Mouse (Mus musculus) ES-E14 (cell line): ENCODE measurements around the gene Ap1b1.

ENCODE experiments used
- MAFK ChIP-seq: IDR thresholded peaks from 2 replicates; pipeline ENCODE4 v1.6.1; 2014; ENCODE audit warnings: mild to moderate bottlenecking, low read depth, low read length, inconsistent platforms; ENCODE audit not compliant: insufficient read depth
- ZC3H11A ChIP-seq: IDR thresholded peaks from 2 replicates; pipeline ENCODE4 v1.6.1; 2012; ENCODE audit warnings: low read depth, mild to moderate bottlenecking, inconsistent platforms, low read length, borderline replicate concordance
- ZNF384 ChIP-seq: IDR thresholded peaks from 2 replicates; pipeline ENCODE4 v1.6.1; 2012; ENCODE audit warnings: low read depth, low read length, inconsistent platforms

DNA sequence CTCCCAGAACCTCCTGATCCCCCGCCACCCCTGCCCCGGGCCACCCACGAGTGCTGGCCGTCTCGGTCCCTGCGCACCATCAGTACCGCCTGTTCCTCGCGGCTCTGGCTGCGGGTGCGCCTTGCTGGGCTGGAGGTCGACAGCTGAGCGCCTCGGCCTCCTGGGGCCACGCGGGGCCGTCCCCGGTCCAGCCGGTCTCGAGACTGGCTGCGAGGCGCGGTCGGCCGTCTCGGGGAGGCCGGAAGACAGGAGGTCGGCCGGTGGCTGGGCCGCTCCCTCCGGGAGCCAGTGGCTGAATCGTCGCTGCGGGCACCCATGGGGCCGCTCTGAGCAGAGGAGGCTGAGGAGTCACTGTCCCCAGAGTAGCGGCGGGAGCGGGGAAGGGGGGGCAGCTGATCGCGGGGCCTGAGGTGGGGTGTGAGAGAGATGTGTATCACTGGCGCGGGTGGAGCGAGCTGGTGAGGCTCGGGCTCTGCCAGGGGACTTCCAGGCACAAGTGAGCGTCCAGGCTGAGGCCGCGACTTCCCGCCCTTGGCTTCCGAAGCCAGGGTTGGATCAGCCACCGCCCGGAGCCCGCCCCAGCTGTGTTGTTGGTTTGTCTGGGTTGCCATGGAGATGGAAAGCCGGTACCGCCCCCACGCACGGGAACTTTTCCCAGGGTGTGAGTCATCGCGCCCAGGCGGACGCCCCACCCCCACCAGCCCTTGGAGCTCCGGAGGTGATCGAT lies 75.0 kb downstream of the Ap1b1 start:
- no peak for TF ChIP-seq MAFK
- TF ChIP-seq ZNF384, result no peak
- no peak for TF ChIP-seq ZC3H11A
